In the genomic region with DNA sequence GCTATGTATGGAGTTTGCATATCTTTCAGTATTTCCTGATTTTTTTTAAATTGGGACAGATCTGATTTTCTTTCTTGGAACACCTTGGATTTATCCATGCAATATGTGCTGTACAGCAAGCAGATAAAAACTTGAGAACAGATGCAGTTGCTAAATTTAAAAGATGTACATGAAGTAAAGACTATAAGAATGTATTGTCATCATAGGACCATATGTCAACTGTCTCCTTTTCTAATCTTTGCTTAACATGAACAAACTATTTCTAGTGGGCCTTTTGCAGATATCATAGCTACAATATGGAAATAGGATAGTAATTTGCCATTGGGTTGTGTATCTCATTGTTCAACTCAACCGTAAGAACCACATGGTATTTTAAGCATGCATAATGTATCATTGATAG, we compare ENCODE assay signal across 28 mouse cellular contexts.
"Had no signal": no experiment of that assay in that cellular context is flagged by ENCODE, and none has a peak within 500 bp of the region (broad histone marks: within the 10 kb centered on the region; RNA-seq: fewer than 3 reads in every experiment).

No protein-coding gene starts in this region.

- H3K4me3 ChIP-seq: embryonic facial prominence, embryonic 10.5 days; embryonic facial prominence, embryonic 12.5 days; embryonic facial prominence, embryonic 13.5 days; embryonic facial prominence, embryonic 15.5 days; erythroblast, embryonic 14.5 days; forebrain, embryonic 10.5 days; forebrain, embryonic 12.5 days; forebrain, embryonic 13.5 days; forebrain, embryonic 15.5 days; gastrocnemius, adult 2 months; heart, adult 2 months; heart, embryonic 10.5 days had no signal

- H3K4me2 ChIP-seq: embryonic facial prominence, embryonic 12.5 days; embryonic facial prominence, embryonic 13.5 days; embryonic facial prominence, embryonic 15.5 days; forebrain, embryonic 12.5 days; forebrain, embryonic 13.5 days; forebrain, embryonic 15.5 days had no signal

- H3K27ac ChIP-seq: embryonic facial prominence, embryonic 10.5 days; embryonic facial prominence, embryonic 12.5 days; embryonic facial prominence, embryonic 13.5 days; embryonic facial prominence, embryonic 15.5 days; forebrain, embryonic 10.5 days; forebrain, embryonic 12.5 days; forebrain, embryonic 13.5 days; forebrain, embryonic 15.5 days; gastrocnemius, adult 2 months; heart, adult 2 months; heart, embryonic 10.5 days had no signal

- H3K9ac ChIP-seq: embryonic facial prominence, embryonic 12.5 days; embryonic facial prominence, embryonic 13.5 days; embryonic facial prominence, embryonic 15.5 days; forebrain, embryonic 12.5 days; forebrain, embryonic 13.5 days; forebrain, embryonic 15.5 days had no signal

- ATAC-seq: forebrain, embryonic 13.5 days; forebrain, embryonic 14.5 days; forebrain, embryonic 15.5 days had no signal

- H3K27me3 ChIP-seq: embryonic facial prominence, embryonic 12.5 days; embryonic facial prominence, embryonic 13.5 days; embryonic facial prominence, embryonic 15.5 days; forebrain, embryonic 12.5 days; forebrain, embryonic 13.5 days; forebrain, embryonic 15.5 days had no signal

- H3K36me3 ChIP-seq: embryonic facial prominence, embryonic 10.5 days; embryonic facial prominence, embryonic 12.5 days; embryonic facial prominence, embryonic 13.5 days; embryonic facial prominence, embryonic 15.5 days; forebrain, embryonic 10.5 days; forebrain, embryonic 12.5 days; forebrain, embryonic 15.5 days; heart, embryonic 10.5 days had no signal

- H3K4me1 ChIP-seq: embryonic facial prominence, embryonic 10.5 days; embryonic facial prominence, embryonic 12.5 days; embryonic facial prominence, embryonic 13.5 days; embryonic facial prominence, embryonic 15.5 days; forebrain, embryonic 10.5 days; forebrain, embryonic 12.5 days; forebrain, embryonic 13.5 days; forebrain, embryonic 15.5 days; heart, embryonic 10.5 days had no signal

- H3K9me3 ChIP-seq: embryonic facial prominence, embryonic 10.5 days; embryonic facial prominence, embryonic 12.5 days; embryonic facial prominence, embryonic 13.5 days; embryonic facial prominence, embryonic 15.5 days; forebrain, embryonic 10.5 days; forebrain, embryonic 12.5 days; forebrain, embryonic 13.5 days; forebrain, embryonic 15.5 days; heart, embryonic 10.5 days had no signal

- DNase-seq: cerebellum, adult 2 months; cerebellum, adult 8-10 months; cerebellum, adult 9-10 months; cerebellum, adult 9-11 months; cerebellum, postnatal 10 days; cerebellum, postnatal 14 days; cerebellum, postnatal 25 days; cerebellum, postnatal 36 days; embryo, embryonic 11 days; gastrocnemius, adult 2 months; gastrocnemius, postnatal 10 days; gastrocnemius, postnatal 14 days; gastrocnemius, postnatal 25 days; gastrocnemius, postnatal 36 days; heart, adult 11 months; heart, adult 18-20 months; heart, adult 2 months had no signal
